Mouse (Mus musculus): ENCODE data around the gene Qprt. TPM values are rescaled to one million over a fixed set of nuclear protein-coding genes. Genes with fewer than 3 reads are reported as not detected.

Gene Qprt
- polyA plus RNA-seq, 1 experiment from 2014 or later, result 2.4 TPM

DNA sequence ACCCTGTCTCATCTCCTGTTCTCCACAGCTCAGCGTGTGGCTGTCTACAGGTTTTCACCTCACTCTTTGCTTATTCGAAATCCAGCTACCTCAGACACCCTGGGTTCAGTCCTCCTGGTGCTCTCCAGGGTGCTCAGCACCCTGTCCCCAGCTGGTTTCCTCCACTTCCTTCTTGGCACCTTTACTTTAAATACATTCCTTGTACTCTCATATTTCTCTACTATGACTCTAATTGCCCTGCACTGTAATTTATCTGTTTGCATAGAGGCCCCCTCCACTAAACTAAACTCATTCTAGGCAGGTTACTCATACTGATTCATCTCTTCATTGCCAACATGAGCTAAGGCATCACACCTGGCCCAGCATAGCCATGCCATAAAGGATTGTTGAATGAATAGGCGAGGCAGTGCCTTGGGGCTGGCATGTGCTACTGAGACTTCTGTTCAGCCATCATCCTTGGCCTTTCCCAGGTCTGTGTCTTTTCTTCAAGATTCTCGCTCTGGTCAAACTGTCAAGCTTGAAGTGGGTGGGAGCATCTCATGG is 51.1 kb downstream of the Qprt start:
- Histone ChIP-seq H3K4me3 (ENCODE audit: control insufficient read depth in 1 of 2, insufficient read depth in 1 of 2, low read depth in 1 of 2, low read length in 2 of 2) (no peak overlapping the region), H3K27me3 (ENCODE audit: control insufficient read depth, insufficient read depth, low read length) (no peaks in the 10 kb centered on the region), H3K36me3 (ENCODE audit: control insufficient read depth, insufficient read depth, low read length) (no peaks in the 10 kb centered on the region), H3K9ac (ENCODE audit: low read length) (no peak overlapping the region), H3K9me3 (ENCODE audit: control insufficient read depth, low read length) (peaks cover 4% of the 10 kb centered on the region; the same call in 1 of the 2 replicates), H3K27ac (replicated peaks in 1 of 2; ENCODE audit: control insufficient read depth in 1 of 2, insufficient read depth in 1 of 2, low read depth in 2 of 2, low read length in 2 of 2) (no peak overlapping the region), H3K4me1 (ENCODE audit: control insufficient read depth in 2 of 2, insufficient read depth in 2 of 2, low read length in 2 of 2) (peaks cover 0 to 3% of the 10 kb centered on the region in 2 experiments; a peak in 2 of 4 replicates), H3K4me2 (ENCODE audit: low read length) (no peak overlapping the region)
- no peak for ATAC-seq (ENCODE audit: insufficient number of reproducible peaks, insufficient read depth, low FRiP score, low read depth)
- WGBS, result 55% methylated on average over 4 of the region's 4 CpGs

DNA sequence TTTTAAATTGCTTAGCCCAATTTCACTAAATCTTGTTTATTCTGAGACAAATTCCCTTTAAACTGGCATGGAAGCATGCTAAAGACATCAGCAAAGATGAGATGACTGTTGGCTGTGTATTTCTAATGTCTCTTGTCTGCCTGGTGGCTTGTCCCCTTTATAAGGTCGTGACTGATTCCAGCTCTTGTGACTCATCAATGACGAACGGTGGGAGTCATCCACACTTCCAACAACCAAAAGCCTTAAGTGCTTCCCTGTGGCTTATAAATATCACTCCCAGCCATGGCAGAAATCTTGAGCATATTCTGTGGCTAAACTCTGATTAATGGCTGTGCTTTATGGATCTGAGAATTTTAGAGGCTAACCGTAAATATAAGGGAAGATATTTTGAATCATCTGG is 55.7 kb downstream of the Qprt start:
- Histone ChIP-seq H3K9ac (ENCODE audit: low read length) (no peak overlapping the region), H3K27me3 (ENCODE audit: control insufficient read depth, insufficient read depth, low read length) (no peaks in the 10 kb centered on the region), H3K36me3 (ENCODE audit: control insufficient read depth, insufficient read depth, low read length) (no peaks in the 10 kb centered on the region), H3K9me3 (ENCODE audit: control insufficient read depth, low read length) (no peaks in the 10 kb centered on the region), H3K4me2 (ENCODE audit: low read length) (no peak overlapping the region), H3K4me3 (ENCODE audit: control insufficient read depth in 1 of 2, insufficient read depth in 1 of 2, low read depth in 1 of 2, low read length in 2 of 2) (no peak overlapping the region), H3K4me1 (ENCODE audit: control insufficient read depth in 2 of 2, insufficient read depth in 2 of 2, low read length in 2 of 2) (no peaks in the 10 kb centered on the region), H3K27ac (replicated peaks in 1 of 2; ENCODE audit: control insufficient read depth in 1 of 2, insufficient read depth in 1 of 2, low read depth in 2 of 2, low read length in 2 of 2) (no peak overlapping the region)
- no peak for ATAC-seq (ENCODE audit: insufficient number of reproducible peaks, insufficient read depth, low FRiP score, low read depth)
- WGBS, result 48% methylated on average over 4 of the region's 4 CpGs

DNA sequence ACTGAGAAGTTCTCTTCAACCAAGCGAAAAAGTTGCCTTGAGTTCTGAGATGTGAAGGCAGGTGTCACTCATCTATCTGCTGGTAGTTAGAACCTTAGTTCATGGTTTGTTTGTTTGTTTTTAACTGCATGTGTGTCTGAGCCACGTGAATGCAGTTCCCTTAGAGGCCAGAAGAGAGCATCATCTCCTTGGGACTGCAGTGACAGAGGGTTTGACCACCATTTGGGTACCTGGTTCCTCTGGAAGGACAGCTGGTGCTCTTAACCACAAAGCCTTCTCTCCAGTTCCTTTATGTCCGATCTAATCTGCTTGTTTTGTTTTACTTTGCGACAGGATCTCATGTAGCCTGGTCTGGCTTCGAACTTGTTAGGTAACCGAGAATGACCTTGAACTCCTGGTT is 56.5 kb downstream of the Qprt start:
- no peaks in the 10 kb centered on the region for H3K36me3 ChIP-seq (ENCODE audit: control insufficient read depth, insufficient read depth, low read length)
- no peaks in the 10 kb centered on the region for H3K9me3 ChIP-seq (ENCODE audit: control insufficient read depth, low read length)
- no peaks in the 10 kb centered on the region for H3K27me3 ChIP-seq (ENCODE audit: control insufficient read depth, insufficient read depth, low read length)
- WGBS, result 82% methylated on average over 6 of the region's 6 CpGs
- no peaks in the 10 kb centered on the region for H3K4me1 ChIP-seq (ENCODE audit: control insufficient read depth in 2 of 2, insufficient read depth in 2 of 2, low read length in 2 of 2)
- no peak overlapping the region for H3K9ac ChIP-seq (ENCODE audit: low read length)
- H3K4me2 ChIP-seq (ENCODE audit: low read length), result no peak overlapping the region
- H3K27ac ChIP-seq (replicated peaks in 1 of 2; ENCODE audit: control insufficient read depth in 1 of 2, insufficient read depth in 1 of 2, low read depth in 2 of 2, low read length in 2 of 2), result no peak overlapping the region
- ATAC-seq (ENCODE audit: insufficient number of reproducible peaks, insufficient read depth, low FRiP score, low read depth), result no peak
- H3K4me3 ChIP-seq (ENCODE audit: control insufficient read depth in 1 of 2, insufficient read depth in 1 of 2, low read depth in 1 of 2, low read length in 2 of 2), result no peak overlapping the region

Other genes starting within 250 kb of the Qprt start
- gene Taok2, start 237.5 kb downstream of the Qprt start, polyA plus RNA-seq (2014; fragmentation: Nextera tagmentation; extraction: Ambion mirVana), result 19.8 and 21.7 TPM in 2 replicates
- 21.6 and 22.7 TPM in 2 replicates for gene Tmem219, start 199.3 kb downstream of the Qprt start, polyA plus RNA-seq (2014; fragmentation: Nextera tagmentation; extraction: Ambion mirVana)
- 11.3 and 11.9 TPM in 2 replicates for gene Kctd13, start 193.3 kb downstream of the Qprt start, polyA plus RNA-seq (2014; fragmentation: Nextera tagmentation; extraction: Ambion mirVana)
- not detected in 2 replicates for gene Asphd1, start 172.6 kb downstream of the Qprt start, polyA plus RNA-seq (2014; fragmentation: Nextera tagmentation; extraction: Ambion mirVana)
- gene Sez6l2, start 171.7 kb downstream of the Qprt start, polyA plus RNA-seq (2014; fragmentation: Nextera tagmentation; extraction: Ambion mirVana), result 0.86 and 1.4 TPM in 2 replicates
- gene Cdipt, start 146.3 kb downstream of the Qprt start, polyA plus RNA-seq (2014; fragmentation: Nextera tagmentation; extraction: Ambion mirVana), result 68.5 and 74.6 TPM in 2 replicates
- 0.86 and 1.6 TPM in 2 replicates for gene Cdiptos, start 146.1 kb downstream of the Qprt start, polyA plus RNA-seq (2014; fragmentation: Nextera tagmentation; extraction: Ambion mirVana)
- gene Mvp, start 107.6 kb downstream of the Qprt start, polyA plus RNA-seq (2014; fragmentation: Nextera tagmentation; extraction: Ambion mirVana), result 12.0 and 12.6 TPM in 2 replicates
- gene Pagr1b, start 105.7 kb downstream of the Qprt start, polyA plus RNA-seq (2014; fragmentation: Nextera tagmentation; extraction: Ambion mirVana), result 0.84 TPM in 1 of 2 replicates, not detected in the other
- gene Pagr1a, start 104.9 kb downstream of the Qprt start, polyA plus RNA-seq (2014; fragmentation: Nextera tagmentation; extraction: Ambion mirVana), result 23.1 and 25.4 TPM in 2 replicates
- gene Gm42742, start 101.1 kb downstream of the Qprt start, polyA plus RNA-seq (2014; fragmentation: Nextera tagmentation; extraction: Ambion mirVana), result 41.9 and 45.0 TPM in 2 replicates
- gene Prrt2, start 101.0 kb downstream of the Qprt start, polyA plus RNA-seq (2014; fragmentation: Nextera tagmentation; extraction: Ambion mirVana), result 2.1 and 3.2 TPM in 2 replicates
- gene Maz, start 95.2 kb downstream of the Qprt start, polyA plus RNA-seq (2014; fragmentation: Nextera tagmentation; extraction: Ambion mirVana), result 37.6 and 44.7 TPM in 2 replicates
- 67.8 and 74.3 TPM in 2 replicates for gene Kif22, start 79.8 kb downstream of the Qprt start, polyA plus RNA-seq (2014; fragmentation: Nextera tagmentation; extraction: Ambion mirVana)
- not detected in 2 replicates for gene Zg16, start 34.9 kb downstream of the Qprt start, polyA plus RNA-seq (2014; fragmentation: Nextera tagmentation; extraction: Ambion mirVana)
- gene AI467606, start 30.9 kb downstream of the Qprt start, polyA plus RNA-seq (2014; fragmentation: Nextera tagmentation; extraction: Ambion mirVana), result 0.65 and 1.2 TPM in 2 replicates
- 0.12 and 0.22 TPM in 2 replicates for gene Spn, start 15.6 kb upstream of the Qprt start, polyA plus RNA-seq (2014; fragmentation: Nextera tagmentation; extraction: Ambion mirVana)
- gene Cd2bp2, start 73.8 kb upstream of the Qprt start, polyA plus RNA-seq (2014; fragmentation: Nextera tagmentation; extraction: Ambion mirVana), result 33.7 and 34.8 TPM in 2 replicates
- 20.2 and 21.2 TPM in 2 replicates for gene Tbc1d10b, start 86.2 kb upstream of the Qprt start, polyA plus RNA-seq (2014; fragmentation: Nextera tagmentation; extraction: Ambion mirVana)
- 11.7 and 14.9 TPM in 2 replicates for gene Mylpf, start 86.7 kb upstream of the Qprt start, polyA plus RNA-seq (2014; fragmentation: Nextera tagmentation; extraction: Ambion mirVana)
- 9.9 and 11.4 TPM in 2 replicates for gene Zfp553, start 110.8 kb upstream of the Qprt start, polyA plus RNA-seq (2014; fragmentation: Nextera tagmentation; extraction: Ambion mirVana)
- gene Sept1, start 110.9 kb upstream of the Qprt start, polyA plus RNA-seq (2014; fragmentation: Nextera tagmentation; extraction: Ambion mirVana), result 22.2 and 25.3 TPM in 2 replicates
- gene Zfp771, start 122.0 kb upstream of the Qprt start, polyA plus RNA-seq (2014; fragmentation: Nextera tagmentation; extraction: Ambion mirVana), result 26.8 and 31.4 TPM in 2 replicates
- 168 and 172 TPM in 2 replicates for gene Dctpp1, start 138.5 kb upstream of the Qprt start, polyA plus RNA-seq (2014; fragmentation: Nextera tagmentation; extraction: Ambion mirVana)
- gene Sephs2, start 151.8 kb upstream of the Qprt start, polyA plus RNA-seq (2014; fragmentation: Nextera tagmentation; extraction: Ambion mirVana), result 69.5 and 74.6 TPM in 2 replicates
- gene Itgal, start 174.0 kb upstream of the Qprt start, polyA plus RNA-seq (2014; fragmentation: Nextera tagmentation; extraction: Ambion mirVana), result 1.2 and 1.5 TPM in 2 replicates
- gene Zfp768, start 223.4 kb upstream of the Qprt start, polyA plus RNA-seq (2014; fragmentation: Nextera tagmentation; extraction: Ambion mirVana), result 5.6 TPM in 2 replicates